Mouse (Mus musculus): ENCODE data around the gene Jade2. TPM values are rescaled to one million over a fixed set of nuclear protein-coding genes. Genes with fewer than 3 reads are reported as not detected.

The Jade2 gene
- polyA plus RNA-seq, 1 experiment from 2014 or later = 0.35 TPM

- no peak overlapping the region for H3K4me3 ChIP-seq
- WGBS = 89% methylated on average over 1 of the region's 1 CpGs
- no peak overlapping the region for H3K27ac ChIP-seq
- no peak for DNase-seq (ENCODE audit: low spot score)
- peaks cover 6% of the 10 kb centered on the region; the same call in 1 of the 2 replicates for H3K9me3 ChIP-seq
- 0 out of 2 replicates have a peak, but pooled peaks cover 3% of the 10 kb centered on the region for H3K4me1 ChIP-seq (replicated peaks)
- H3K27me3 ChIP-seq (ENCODE audit: insufficient read depth, poor library complexity, severe bottlenecking) = no peaks in the 10 kb centered on the region
- H3K36me3 ChIP-seq = no peaks in the 10 kb centered on the region
Observed at GRCm38 (mm10) chr11:51875086-51875485, 17.6 kb upstream of the Jade2 start.

DNA sequence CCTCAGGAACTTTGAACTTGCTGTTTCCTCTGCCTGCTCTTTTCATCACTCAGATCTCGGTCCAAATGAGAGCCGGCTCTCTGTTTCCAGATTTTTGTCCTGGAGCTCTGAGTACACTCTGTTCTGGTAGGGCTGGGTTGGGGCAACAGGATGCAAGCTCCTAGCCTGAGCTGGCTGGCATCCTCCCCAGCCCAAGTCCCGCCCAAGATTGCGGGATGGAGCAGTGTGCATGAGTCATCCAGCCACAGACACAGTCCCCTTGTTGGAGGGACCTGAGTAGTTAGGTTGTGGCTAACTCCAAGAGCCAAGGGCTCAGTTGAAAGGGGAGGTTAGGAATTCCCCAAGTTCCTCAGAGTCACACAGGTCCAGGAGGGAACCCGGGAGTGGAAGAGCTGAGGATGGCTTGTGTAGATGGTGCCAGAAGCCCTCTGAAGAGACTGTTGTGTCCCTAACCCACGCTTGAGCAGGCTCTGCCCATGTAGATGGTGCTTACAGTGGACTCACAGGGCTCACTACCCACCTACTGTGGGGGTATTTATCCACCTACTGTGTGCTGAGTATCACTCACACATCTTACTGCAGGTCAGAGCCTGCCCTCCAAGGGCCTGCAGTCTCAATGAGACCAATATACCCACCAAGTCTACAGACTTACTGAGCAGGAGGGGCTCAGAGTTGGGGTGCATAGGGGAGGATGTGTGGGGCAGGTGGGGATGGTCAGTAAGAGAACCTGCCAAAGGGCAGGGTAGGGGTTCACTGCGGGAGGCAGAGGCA lies 17.0 kb upstream of the Jade2 start:
- Histone ChIP-seq H3K4me3 (no peak overlapping the region), H3K27ac (no peak overlapping the region), H3K4me1 (replicated peaks) (0 out of 2 replicates have a peak, but pooled peaks cover 3% of the 10 kb centered on the region), H3K27me3 (ENCODE audit: insufficient read depth, poor library complexity, severe bottlenecking) (no peaks in the 10 kb centered on the region), H3K36me3 (no peaks in the 10 kb centered on the region), H3K9me3 (no peaks in the 10 kb centered on the region)
- DNase-seq (ENCODE audit: low spot score) = no peak
- 89% methylated on average over 7 of the region's 7 CpGs for WGBS

DNA sequence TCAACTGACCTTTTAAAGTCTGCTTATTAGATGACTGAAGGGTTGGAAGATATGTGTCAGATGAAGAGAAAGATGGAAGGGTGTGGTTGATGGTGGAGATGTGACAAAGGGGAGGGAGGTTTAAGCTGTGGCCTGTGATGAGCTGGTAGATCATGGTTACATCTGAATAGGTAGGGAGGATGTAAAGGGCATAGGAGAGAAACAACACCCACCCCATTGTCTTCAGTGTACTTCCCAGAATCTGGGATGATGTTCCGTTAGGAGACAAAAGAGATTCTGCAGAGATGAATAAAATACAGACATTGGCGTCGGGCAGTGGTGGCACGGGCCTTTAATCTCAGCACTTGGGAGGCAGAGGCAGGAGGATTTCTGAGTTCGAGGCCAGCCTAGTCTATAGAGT lies 15.7 kb upstream of the Jade2 start:
- H3K9me3 ChIP-seq = no peaks in the 10 kb centered on the region
- no peaks in the 10 kb centered on the region for H3K36me3 ChIP-seq
- 96% methylated on average over 5 of the region's 5 CpGs for WGBS
- 0 out of 2 replicates have a peak, but pooled peaks cover 3% of the 10 kb centered on the region for H3K4me1 ChIP-seq (replicated peaks)
- no peak overlapping the region for H3K27ac ChIP-seq
- H3K27me3 ChIP-seq (ENCODE audit: insufficient read depth, poor library complexity, severe bottlenecking) = no peaks in the 10 kb centered on the region
- H3K4me3 ChIP-seq = no peak overlapping the region
- DNase-seq (ENCODE audit: low spot score) = no peak

DNA sequence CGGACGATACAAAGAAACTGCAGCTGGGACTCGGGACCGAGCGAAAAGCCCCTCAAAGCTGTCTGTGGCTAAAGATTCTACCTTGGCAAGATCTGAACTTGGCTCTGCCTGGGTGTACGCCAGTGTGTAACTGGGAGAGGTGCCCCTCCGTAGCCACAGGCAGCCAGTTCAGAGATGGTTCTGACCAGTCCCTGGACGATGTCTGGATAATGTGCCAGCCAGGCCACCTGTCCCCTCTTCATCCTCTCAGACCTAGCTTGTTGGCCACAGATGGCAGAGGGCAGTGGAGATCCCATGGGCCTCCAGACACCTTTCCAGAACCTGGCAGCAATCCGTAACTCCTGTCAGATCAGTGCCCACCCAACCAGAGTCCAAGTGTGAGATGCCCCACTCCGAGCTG lies 9.8 kb upstream of the Jade2 start:
- H3K27ac ChIP-seq = no peak overlapping the region
- no peak overlapping the region for H3K4me3 ChIP-seq
- no peaks in the 10 kb centered on the region for H3K27me3 ChIP-seq (ENCODE audit: insufficient read depth, poor library complexity, severe bottlenecking)
- 91% methylated on average over 10 of the region's 10 CpGs for WGBS
- H3K9me3 ChIP-seq = no peaks in the 10 kb centered on the region
- no peaks in the 10 kb centered on the region for H3K4me1 ChIP-seq (replicated peaks)
- no peak for DNase-seq (ENCODE audit: low spot score)
- no peaks in the 10 kb centered on the region for H3K36me3 ChIP-seq

DNA sequence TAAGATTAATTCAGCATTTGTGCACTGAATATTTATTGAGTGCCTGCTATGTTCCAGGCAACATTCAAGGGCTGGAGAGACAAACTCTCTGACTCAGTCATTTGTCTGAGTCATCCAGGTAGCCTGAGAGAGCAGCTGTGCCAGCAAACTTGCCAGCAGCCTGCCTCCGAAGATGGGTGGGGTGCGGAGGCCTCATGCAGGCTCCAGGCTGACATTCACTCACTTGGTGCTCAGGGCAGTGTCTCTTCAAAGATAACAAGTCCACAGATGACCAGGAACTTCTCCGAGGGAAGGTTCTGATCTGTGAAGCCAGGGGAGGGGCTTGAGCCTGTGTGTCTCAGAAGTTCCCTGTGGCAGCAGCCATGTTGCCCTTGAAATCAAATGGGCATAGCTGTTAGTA lies 8.6 kb upstream of the Jade2 start:
- Histone ChIP-seq H3K27me3 (ENCODE audit: insufficient read depth, poor library complexity, severe bottlenecking) (no peaks in the 10 kb centered on the region), H3K27ac (no peak overlapping the region), H3K36me3 (no peaks in the 10 kb centered on the region), H3K4me3 (no peak overlapping the region), H3K9me3 (no peaks in the 10 kb centered on the region), H3K4me1 (replicated peaks) (no peaks in the 10 kb centered on the region)
- 69% methylated on average over 3 of the region's 3 CpGs for WGBS
- DNase-seq (ENCODE audit: low spot score) = no peak

DNA sequence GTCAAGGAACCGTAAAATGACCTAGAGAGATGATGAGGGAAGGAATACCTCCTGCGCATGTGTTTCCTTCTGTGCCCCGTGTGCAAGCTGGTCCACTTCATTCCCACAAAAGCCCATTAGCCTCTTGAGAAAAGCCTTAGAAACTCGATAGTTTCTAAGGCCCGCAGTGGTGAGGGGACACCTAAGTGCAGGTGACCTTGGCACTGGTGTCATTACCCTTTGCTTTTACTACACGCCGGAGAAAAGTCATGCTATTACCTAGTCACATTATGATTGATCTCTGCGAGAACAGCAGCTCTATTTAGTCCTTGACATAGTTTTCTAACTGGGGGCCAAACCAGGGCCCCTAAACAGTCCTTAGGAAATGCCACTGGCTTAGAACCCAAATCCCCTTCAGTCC lies 3.2 kb upstream of the Jade2 start:
- Histone ChIP-seq H3K27ac (no peak overlapping the region), H3K4me3 (no peak overlapping the region), H3K36me3 (no peaks in the 10 kb centered on the region), H3K27me3 (ENCODE audit: insufficient read depth, poor library complexity, severe bottlenecking) (peaks cover 50% of the 10 kb centered on the region), H3K4me1 (replicated peaks) (peaks cover 34% of the 10 kb centered on the region), H3K9me3 (no peaks in the 10 kb centered on the region)
- DNase-seq (ENCODE audit: low spot score) = no peak
- 84% methylated on average over 8 of the region's 8 CpGs for WGBS

- WGBS = 28% methylated on average over 2 of the region's 2 CpGs
- Histone ChIP-seq H3K4me1 (replicated peaks) (peaks cover 43% of the 10 kb centered on the region), H3K27ac (no peak overlapping the region), H3K4me3 (no peak overlapping the region), H3K27me3 (ENCODE audit: insufficient read depth, poor library complexity, severe bottlenecking) (peaks cover 51% of the 10 kb centered on the region), H3K36me3 (no peaks in the 10 kb centered on the region), H3K9me3 (no peaks in the 10 kb centered on the region)
- DNase-seq (ENCODE audit: low spot score) = no peak
Observed at GRCm38 (mm10) chr11:51859561-51859960, 2.1 kb upstream of the Jade2 start.

- Histone ChIP-seq H3K4me3 (peak overlapping the region; percentile 76), H3K9me3 (no peaks in the 10 kb centered on the region), H3K27ac (peak overlapping the region; percentile 80; the same call in 1 of the 2 replicates), H3K4me1 (replicated peaks) (peaks cover 46% of the 10 kb centered on the region), H3K27me3 (ENCODE audit: insufficient read depth, poor library complexity, severe bottlenecking) (peaks cover 51% of the 10 kb centered on the region), H3K36me3 (no peaks in the 10 kb centered on the region)
- under 1% methylated on average over 27 of the region's 28 CpGs for WGBS
- DNase-seq (ENCODE audit: low spot score) = peak; percentile 54
Observed at GRCm38 (mm10) chr11:51858528-51859051, 1.1 kb upstream of the Jade2 start.

DNA sequence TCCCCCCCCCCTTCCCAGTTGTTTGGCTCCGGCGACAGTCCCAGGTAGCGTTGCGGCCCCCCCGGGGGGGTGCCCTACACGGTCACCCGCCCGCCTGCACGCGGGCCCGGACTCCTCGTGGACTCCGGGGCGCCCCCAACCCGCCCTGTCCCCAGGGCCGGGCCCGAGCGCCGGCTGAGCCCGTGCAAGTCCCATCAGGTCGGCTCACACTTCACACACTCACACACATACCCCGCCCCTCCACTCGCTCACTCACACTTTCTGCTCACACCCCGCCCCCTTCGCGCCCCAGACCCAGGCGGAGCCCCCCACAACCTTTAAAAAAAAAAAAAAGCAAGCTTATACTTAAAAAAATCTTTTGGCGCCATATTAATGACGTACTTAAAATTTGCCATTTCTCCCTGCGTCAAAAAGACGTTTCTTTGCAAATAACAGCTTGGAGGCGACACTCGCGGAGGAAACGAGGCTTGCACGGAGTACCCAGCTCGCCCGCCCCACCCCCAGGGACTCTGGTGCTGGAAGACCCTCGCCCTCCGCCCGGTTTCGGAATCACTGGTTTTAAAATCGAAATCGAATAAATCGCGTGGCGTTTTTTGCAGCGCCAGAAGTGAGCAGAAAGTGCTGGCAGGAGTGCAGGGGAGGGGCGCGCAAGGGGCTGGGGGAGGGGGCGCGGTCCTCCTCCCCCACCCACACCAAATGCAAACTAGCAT lies 520 bp upstream of the Jade2 start:
- Histone ChIP-seq H3K9me3 (no peaks in the 10 kb centered on the region), H3K4me1 (replicated peaks) (peaks cover 49% of the 10 kb centered on the region), H3K27me3 (ENCODE audit: insufficient read depth, poor library complexity, severe bottlenecking) (peaks cover 51% of the 10 kb centered on the region), H3K27ac (peak overlapping the region; percentile 80), H3K4me3 (peak overlapping the region; percentile 76), H3K36me3 (no peaks in the 10 kb centered on the region)
- WGBS = under 1% methylated on average over 52 of the region's 52 CpGs
- peak; percentile 58 for DNase-seq (ENCODE audit: low spot score)

DNA sequence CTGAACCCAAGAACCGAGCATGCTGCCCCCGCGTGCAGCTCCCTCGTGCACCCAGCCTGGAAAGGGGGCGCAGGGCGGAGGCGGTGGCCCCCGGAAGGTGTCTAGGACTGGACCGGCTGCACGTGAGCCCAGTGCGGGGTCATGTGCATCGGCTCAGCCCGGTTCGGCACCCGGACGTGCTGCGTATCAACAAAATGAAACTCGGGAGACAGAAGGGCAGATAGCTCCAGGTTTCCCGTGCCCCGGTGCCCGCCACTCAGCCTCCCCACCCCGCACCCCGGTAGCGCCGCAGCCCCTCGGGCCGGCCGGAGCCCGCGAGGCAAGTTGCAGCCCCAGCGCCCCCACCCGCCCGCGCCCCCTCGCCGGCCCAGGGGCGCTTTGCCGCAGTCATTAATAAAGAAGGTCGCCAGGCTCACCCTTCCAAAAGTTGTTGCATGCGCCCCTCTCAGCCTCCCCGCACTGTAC lies 805 bp downstream of the Jade2 start:
- Histone ChIP-seq H3K36me3 (no peaks in the 10 kb centered on the region), H3K4me3 (peak overlapping the region; percentile 76), H3K9me3 (no peaks in the 10 kb centered on the region), H3K4me1 (replicated peaks) (peaks cover 60% of the 10 kb centered on the region), H3K27me3 (ENCODE audit: insufficient read depth, poor library complexity, severe bottlenecking) (peaks cover 51% of the 10 kb centered on the region), H3K27ac (peak overlapping the region; percentile 80)
- under 1% methylated on average over 40 of the region's 41 CpGs for WGBS
- no peak for DNase-seq (ENCODE audit: low spot score)

DNA sequence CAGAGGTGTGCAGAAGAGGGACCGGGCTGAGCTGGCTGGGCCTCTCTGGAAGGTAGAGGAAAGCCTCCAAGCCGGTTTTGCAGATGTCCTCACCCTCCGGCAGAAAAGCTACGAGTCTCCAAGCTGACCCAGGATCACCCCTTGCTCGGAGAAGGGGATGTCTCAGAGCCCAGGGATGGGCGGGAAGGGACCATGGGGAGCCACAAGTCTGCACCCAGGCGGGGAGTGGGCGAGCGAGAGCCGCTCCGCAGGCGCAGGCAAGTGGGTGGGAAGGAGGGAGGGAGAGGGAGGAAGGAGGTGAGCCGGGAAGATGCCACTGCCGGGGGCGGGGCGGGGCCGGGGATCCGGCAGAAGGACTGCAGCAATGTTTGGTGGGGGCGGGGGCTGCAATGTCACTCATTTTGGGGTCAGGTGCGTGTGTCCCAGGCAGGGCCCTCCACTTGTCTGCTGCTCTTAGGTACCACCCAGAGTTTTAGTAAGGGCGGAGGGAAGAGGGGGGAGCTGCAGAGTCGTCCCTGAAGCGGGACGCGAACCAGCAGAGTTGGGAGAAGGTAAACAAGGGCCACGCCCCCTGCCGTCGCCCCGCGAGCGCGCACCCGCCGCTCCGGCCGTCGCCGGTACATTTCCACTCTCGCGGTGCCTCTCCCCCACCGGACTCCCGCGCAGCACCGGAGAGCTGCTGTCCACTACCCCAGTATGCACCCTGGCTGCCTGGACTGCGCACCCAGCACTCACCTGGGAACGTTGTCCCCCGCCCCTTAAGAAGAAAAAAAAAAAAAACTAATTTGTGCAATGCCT lies 1.4 kb downstream of the Jade2 start:
- Histone ChIP-seq H3K27ac (peak overlapping the region; percentile 80), H3K4me1 (replicated peaks) (peaks cover 60% of the 10 kb centered on the region), H3K4me3 (peak overlapping the region; percentile 76), H3K9me3 (no peaks in the 10 kb centered on the region), H3K36me3 (no peaks in the 10 kb centered on the region), H3K27me3 (ENCODE audit: insufficient read depth, poor library complexity, severe bottlenecking) (peaks cover 51% of the 10 kb centered on the region)
- peak; percentile 53 for DNase-seq (ENCODE audit: low spot score)
- under 1% methylated on average over 47 of the region's 47 CpGs for WGBS

- no peaks in the 10 kb centered on the region for H3K9me3 ChIP-seq
- H3K27me3 ChIP-seq (ENCODE audit: insufficient read depth, poor library complexity, severe bottlenecking) = peaks cover 44% of the 10 kb centered on the region
- WGBS = 3% methylated on average over 42 of the region's 42 CpGs
- peaks cover 60% of the 10 kb centered on the region for H3K4me1 ChIP-seq (replicated peaks)
- DNase-seq (ENCODE audit: low spot score) = peak; percentile 86
- H3K27ac ChIP-seq = peak overlapping the region; percentile 80
- H3K4me3 ChIP-seq = peak overlapping the region; percentile 76
- no peaks in the 10 kb centered on the region for H3K36me3 ChIP-seq
Observed at GRCm38 (mm10) chr11:51854981-51855817, 2.3 kb downstream of the Jade2 start.

Data from hindbrain, embryonic 10.5 days (tissue).